23 mouse cellular contexts compared by ENCODE assay signal in genomic region chr7:16451656-16452055, GRCm38 (mm10). TPM values are rescaled to one million over a fixed set of nuclear protein-coding genes. Genes with fewer than 3 reads are reported as not detected.
DNase-seq lines count a peak whose midpoint lies in the region; ATAC-seq and TF ChIP-seq lines count a peak whose summit lies in the region.
"Had no signal": no experiment of that assay in that cellular context is flagged by ENCODE, and none has a peak within 500 bp of the region (broad histone marks: within the 10 kb centered on the region; RNA-seq: fewer than 3 reads in every experiment).

No protein-coding gene starts in this region.

- TF ChIP-seq CTCF in heart, adult 2 months (IDR thresholded peaks at IDR 0.05): no peak
- TF ChIP-seq CTCF in MEL (IDR thresholded peaks at IDR 0.05 in 2 of 3, conservative IDR thresholded peaks at IDR 0.05 in 1 of 3; ENCODE audit: control insufficient read depth in 1 of 3, insufficient read depth in 1 of 3, low read depth in 2 of 3, low read length in 3 of 3, poor library complexity in 1 of 3, severe bottlenecking in 1 of 3): no peak

- TF ChIP-seq RAD21 in MEL (IDR thresholded peaks at IDR 0.05; ENCODE audit: low read depth, low read length): no peak

- H3K4me2 ChIP-seq in liver, embryonic 12.5 days: peak overlapping the region; percentile 98
- H3K4me2 ChIP-seq in liver, embryonic 11.5 days: no peak overlapping the region; the same call in 1 of the 2 replicates
- peak overlapping the region; percentile 92 for H3K4me2 ChIP-seq in myocyte (ENCODE audit: low read depth)
- H3K4me2 ChIP-seq in intestine, embryonic 16.5 days (ENCODE audit: low read depth, low read length): no peak overlapping the region

- no peak for ATAC-seq in liver, embryonic 12.5 days
- no peak for ATAC-seq in liver, embryonic 11.5 days (replicated peaks; ENCODE audit: low FRiP score)
- no peak for ATAC-seq in intestine, embryonic 16.5 days
- ATAC-seq: intestine, embryonic 15.5 days had no signal

- H3ac ChIP-seq in myocyte (ENCODE audit: control insufficient read depth, insufficient read length): no peak overlapping the region

- no peak overlapping the region for H3K9ac ChIP-seq in heart, adult 2 months (ENCODE audit: low read depth, low read length)
- no peak overlapping the region; the same call in 1 of the 2 replicates for H3K9ac ChIP-seq in liver, embryonic 12.5 days
- H3K9ac ChIP-seq in liver, embryonic 11.5 days (ENCODE audit: low read depth, low read length): no peak overlapping the region
- H3K9ac ChIP-seq in MEL (ENCODE audit: control insufficient read depth, low read depth, low read length, poor library complexity, severe bottlenecking): peak overlapping the region; percentile 50
- no peak overlapping the region for H3K9ac ChIP-seq in intestine, embryonic 16.5 days (ENCODE audit: low read depth, low read length)
- H3K9ac ChIP-seq: forebrain, embryonic 12.5 days; hindbrain, embryonic 15.5 days; intestine, embryonic 15.5 days; kidney, embryonic 15.5 days; midbrain, embryonic 12.5 days; neural tube, embryonic 12.5 days had no signal

- intact Hi-C loops in heart, adult 2 months (cut with DNase I): loop anchor here (2.0 to 10.0 kb wide), 2 partner anchors 53 to 137 kb away; no protein-coding TSS in a partner anchor

- no peaks in the 10 kb centered on the region for H3K36me3 ChIP-seq in heart, adult 2 months (ENCODE audit: control insufficient read depth, insufficient read depth, low read length)
- H3K36me3 ChIP-seq in liver, embryonic 12.5 days: peaks cover 22% of the 10 kb centered on the region
- 0 out of 2 replicates have a peak, but pooled peaks cover 3% of the 10 kb centered on the region for H3K36me3 ChIP-seq in liver, embryonic 11.5 days (ENCODE audit: control insufficient read depth, insufficient read depth, low read length)
- H3K36me3 ChIP-seq in MEL (ENCODE audit: control insufficient read depth in 1 of 2, insufficient read depth in 2 of 2, low read length in 2 of 2): peaks cover 0 to 5% of the 10 kb centered on the region in 2 experiments; a peak in 2 of 4 replicates
- H3K36me3 ChIP-seq in myocyte (ENCODE audit: control insufficient read depth, insufficient read depth): no peaks in the 10 kb centered on the region
- 0 out of 2 replicates have a peak, but pooled peaks cover 3% of the 10 kb centered on the region for H3K36me3 ChIP-seq in intestine, embryonic 16.5 days (ENCODE audit: control insufficient read depth, insufficient read depth, low read length)
- H3K36me3 ChIP-seq: kidney, embryonic 15.5 days had no signal

- H3K4me3 ChIP-seq in heart, adult 2 months: no peak overlapping the region
- H3K4me3 ChIP-seq in liver, embryonic 12.5 days: no peak overlapping the region
- H3K4me3 ChIP-seq in liver, embryonic 11.5 days (ENCODE audit: low read depth, low read length): no peak overlapping the region
- H3K4me3 ChIP-seq in MEL (ENCODE audit: control insufficient read depth in 1 of 2, insufficient read depth in 1 of 2, low read depth in 2 of 2, low read length in 2 of 2) (peak overlapping the region; percentile 39 to 50), myocyte (peak overlapping the region; percentile 43)
- no peak overlapping the region for H3K4me3 ChIP-seq in intestine, embryonic 16.5 days (ENCODE audit: low read length)
- H3K4me3 ChIP-seq: intestine, embryonic 15.5 days had no signal

- no peaks in the 10 kb centered on the region for H3K9me3 ChIP-seq in liver, embryonic 12.5 days (replicated peaks)
- no peaks in the 10 kb centered on the region for H3K9me3 ChIP-seq in liver, embryonic 11.5 days (ENCODE audit: control insufficient read depth, low read length)
- no peaks in the 10 kb centered on the region for H3K9me3 ChIP-seq in MEL (replicated peaks; ENCODE audit: insufficient read depth, low read length)
- H3K9me3 ChIP-seq in intestine, embryonic 16.5 days (ENCODE audit: control insufficient read depth, low read length): no peaks in the 10 kb centered on the region
- H3K9me3 ChIP-seq: forebrain, embryonic 12.5 days; hindbrain, embryonic 15.5 days; intestine, embryonic 15.5 days; kidney, embryonic 15.5 days; midbrain, embryonic 12.5 days; neural tube, embryonic 12.5 days had no signal

- WGBS in heart, adult 2 months: 60% methylated on average over 6 of the region's 6 CpGs
- 68% methylated on average over 6 of the region's 6 CpGs for WGBS in liver, embryonic 12.5 days (ENCODE audit: insufficient replicate concordance)
- 78% methylated on average over 6 of the region's 6 CpGs for whole genome bisulfite sequencing in liver, embryonic 11.5 days
- 78% methylated on average over 6 of the region's 6 CpGs for WGBS in intestine, embryonic 16.5 days

- no peak for TF ChIP-seq POLR2A in heart, adult 2 months (IDR thresholded peaks at IDR 0.05; ENCODE audit: insufficient read depth, low read depth, low read length)
- no peak for TF ChIP-seq POLR2A in MEL (IDR thresholded peaks at IDR 0.05; ENCODE audit: control insufficient read depth in 1 of 2, insufficient read depth in 1 of 2, low read depth in 1 of 2, low read length in 2 of 2, poor library complexity in 1 of 2)
- no peak for TF ChIP-seq POLR2A in myocyte (IDR thresholded peaks at IDR 0.05; ENCODE audit: insufficient read length, low read depth)

- no peaks in the 10 kb centered on the region for H3K27me3 ChIP-seq in heart, adult 2 months (ENCODE audit: control insufficient read depth, insufficient read depth, low read length)
- H3K27me3 ChIP-seq in liver, embryonic 12.5 days (replicated peaks): 0 out of 2 replicates have a peak, but pooled peaks cover 3% of the 10 kb centered on the region
- H3K27me3 ChIP-seq in liver, embryonic 11.5 days (replicated peaks; ENCODE audit: control insufficient read depth, insufficient read depth, low read length): no peaks in the 10 kb centered on the region
- H3K27me3 ChIP-seq in MEL (ENCODE audit: control insufficient read depth in 1 of 2, insufficient read depth in 2 of 2, low read length in 2 of 2) (no peaks in the 10 kb centered on the region), myocyte (ENCODE audit: control insufficient read depth, insufficient read depth, insufficient read length) (no peaks in the 10 kb centered on the region)
- H3K27me3 ChIP-seq in intestine, embryonic 16.5 days (replicated peaks; ENCODE audit: control insufficient read depth, insufficient read depth, low read length): no peaks in the 10 kb centered on the region
- H3K27me3 ChIP-seq: hindbrain, embryonic 15.5 days; intestine, embryonic 15.5 days; kidney, embryonic 15.5 days; neural tube, embryonic 12.5 days had no signal

- no peak for TF ChIP-seq EP300 in heart, adult 2 months (IDR thresholded peaks at IDR 0.05; ENCODE audit: insufficient read depth, low read depth, low read length)
- TF ChIP-seq EP300 in MEL (IDR thresholded peaks at IDR 0.05; ENCODE audit: low read depth in 1 of 2, low read length in 2 of 2): no peak

- H3K79me2 ChIP-seq in heart, adult 2 months (replicated peaks; ENCODE audit: control insufficient read depth, insufficient read depth, low read length): no peaks in the 10 kb centered on the region
- H3K79me2 ChIP-seq in MEL (ENCODE audit: control insufficient read depth, insufficient read depth, low read length, poor library complexity) (no peaks in the 10 kb centered on the region; the same call in none of the 2 replicates), myocyte (ENCODE audit: control insufficient read depth, insufficient read depth) (no peaks in the 10 kb centered on the region)

- no peak for DNase-seq in heart, adult 2 months
- no peak for DNase-seq in heart, adult 11 months
- no peak for DNase-seq in liver, embryonic 11.5 days (ENCODE audit: low spot score)
- peak; percentile 48 for DNase-seq in MEL (ENCODE audit: low read depth, low spot score)
- DNase-seq: cerebellum, adult 8-10 months; gastrocnemius, postnatal 14 days; kidney, postnatal 4 days; lung, postnatal 10 days; right cerebral cortex, adult 18-20 months had no signal

- H3K4me1 ChIP-seq in heart, adult 2 months (ENCODE audit: control insufficient read depth, insufficient read depth, low read length): peaks cover 2% of the 10 kb centered on the region
- peaks cover 24% of the 10 kb centered on the region for H3K4me1 ChIP-seq in liver, embryonic 12.5 days
- peaks cover 12% of the 10 kb centered on the region for H3K4me1 ChIP-seq in liver, embryonic 11.5 days (replicated peaks; ENCODE audit: control insufficient read depth, insufficient read depth, low read length)
- peaks cover 1 to 13% of the 10 kb centered on the region in 2 experiments; a peak in 3 of 4 replicates for H3K4me1 ChIP-seq in MEL (ENCODE audit: control insufficient read depth in 1 of 2, insufficient read depth in 2 of 2, low read length in 2 of 2)
- peaks cover 9% of the 10 kb centered on the region for H3K4me1 ChIP-seq in intestine, embryonic 16.5 days (ENCODE audit: control insufficient read depth, insufficient read depth, low read length)

- H3K27ac ChIP-seq in heart, adult 2 months: peak overlapping the region; percentile 39; the same call in 1 of the 2 replicates
- peak overlapping the region; percentile 23; the same call in 1 of the 2 replicates for H3K27ac ChIP-seq in liver, embryonic 12.5 days
- H3K27ac ChIP-seq in liver, embryonic 11.5 days (ENCODE audit: low read depth, low read length): no peak overlapping the region
- H3K27ac ChIP-seq in MEL (ENCODE audit: control insufficient read depth, low read depth, low read length): peak overlapping the region; percentile 61
- H3K27ac ChIP-seq in intestine, embryonic 16.5 days (ENCODE audit: low read length): no peak overlapping the region
- H3K27ac ChIP-seq: forebrain, embryonic 12.5 days; hindbrain, embryonic 15.5 days; intestine, embryonic 15.5 days; kidney, embryonic 15.5 days; midbrain, embryonic 12.5 days; neural tube, embryonic 12.5 days had no signal

RNA-seq across cellular contexts. Expression of gene Tmem160, which starts 0.9 kb away (rescaled TPM):
- total RNA-seq in heart, adult 2 months (2021): 10 to 100 TPM; 82.9 to 88.2 TPM
- 109 and 140 TPM in 2 replicates for polyA plus RNA-seq in heart, adult 2 months (2012; rRNA removed)
- polyA plus RNA-seq in liver, embryonic 12.5 days (2016; fragmentation: Nextera tagmentation; extraction: Ambion mirVana): 43.9 and 48.0 TPM in 2 replicates
- polyA plus RNA-seq in liver, embryonic 11.5 days (2014; fragmentation: Nextera tagmentation; extraction: Ambion mirVana): 54.4 and 54.5 TPM in 2 replicates
- 90.1 and 90.8 TPM in 2 replicates for total RNA-seq in MEL (2012; rRNA removed)
- polyA plus RNA-seq in MEL (2012; ENCODE audit: insufficient read depth in 1 of 2, insufficient read length in 2 of 2, low read depth in 1 of 2, low replicate concordance in 2 of 2, missing spikeins in 1 of 2) (10 to 100 TPM in 1 of 2 experiments, not detected in 1; 73.3 TPM), myocyte (2012; fragmentation: generic; extraction: Trizol) (131 TPM)
- 52.4 and 62.8 TPM in 2 replicates for polyA plus RNA-seq in intestine, embryonic 16.5 days (2015; fragmentation: Nextera tagmentation; extraction: Ambion mirVana)

RNA-seq across cellular contexts. Expression of gene Npas1, which starts 25.9 kb away (rescaled TPM):
- not detected for total RNA-seq in heart, adult 2 months (2021)
- polyA plus RNA-seq in heart, adult 2 months (2012; rRNA removed): not detected in 2 replicates
- 0.33 and 0.36 TPM in 2 replicates for polyA plus RNA-seq in liver, embryonic 12.5 days (2016; fragmentation: Nextera tagmentation; extraction: Ambion mirVana)
- 0.18 and 0.22 TPM in 2 replicates for polyA plus RNA-seq in liver, embryonic 11.5 days (2014; fragmentation: Nextera tagmentation; extraction: Ambion mirVana)
- 0.08 and 0.16 TPM in 2 replicates for total RNA-seq in MEL (2012; rRNA removed)
- 1 to 10 TPM in 1 of 2 experiments, not detected in 1; 1.3 TPM for polyA plus RNA-seq in MEL (2012; ENCODE audit: insufficient read depth in 1 of 2, insufficient read length in 2 of 2, low read depth in 1 of 2, low replicate concordance in 2 of 2, missing spikeins in 1 of 2)
- polyA plus RNA-seq in myocyte (2012; fragmentation: generic; extraction: Trizol): 0.18 TPM
- polyA plus RNA-seq in intestine, embryonic 16.5 days (2015; fragmentation: Nextera tagmentation; extraction: Ambion mirVana): 0.13 and 0.27 TPM in 2 replicates
- total RNA-seq: common myeloid progenitor, adult 5-6 weeks; gastrocnemius, postnatal 14 days; megakaryocyte progenitor cell, adult 5-6 weeks; monocyte, adult 5-6 weeks had no signal
- polyA plus RNA-seq: CD4-positive, CD25-positive, alpha-beta regulatory T cell, adult 4 months; limb, embryonic 11.5 days had no signal

RNA-seq across cellular contexts. Expression of gene Zc3h4, which starts 50.9 kb away (rescaled TPM):
- total RNA-seq in heart, adult 2 months (2021): 10 to 100 TPM; 27.7 to 32.4 TPM
- 17.7 and 17.8 TPM in 2 replicates for polyA plus RNA-seq in heart, adult 2 months (2012; rRNA removed)
- 14.5 and 17.6 TPM in 2 replicates for polyA plus RNA-seq in liver, embryonic 12.5 days (2016; fragmentation: Nextera tagmentation; extraction: Ambion mirVana)
- 14.1 and 18.6 TPM in 2 replicates for polyA plus RNA-seq in liver, embryonic 11.5 days (2014; fragmentation: Nextera tagmentation; extraction: Ambion mirVana)
- total RNA-seq in MEL (2012; rRNA removed): 32.2 and 32.9 TPM in 2 replicates
- polyA plus RNA-seq in MEL (2012; ENCODE audit: insufficient read depth in 1 of 2, insufficient read length in 2 of 2, low read depth in 1 of 2, low replicate concordance in 2 of 2, missing spikeins in 1 of 2) (10 to 100 TPM; 59.4 to 71.8 TPM), myocyte (2012; fragmentation: generic; extraction: Trizol) (24.8 TPM)
- 9.6 and 11.1 TPM in 2 replicates for polyA plus RNA-seq in intestine, embryonic 16.5 days (2015; fragmentation: Nextera tagmentation; extraction: Ambion mirVana)

Comparison
In these comparisons a context has a peak if more than half of its experiments do, and no peak if none do; other contexts are left out.
1. H3K27ac ChIP-seq: peak in heart, adult 2 months (single experiment), liver, embryonic 12.5 days (single experiment) and MEL (single experiment); none in liver, embryonic 11.5 days (single experiment) and intestine, embryonic 16.5 days (single experiment).
2. H3K4me2 ChIP-seq: peak in liver, embryonic 12.5 days (single experiment) and myocyte (single experiment); none in liver, embryonic 11.5 days (single experiment) and intestine, embryonic 16.5 days (single experiment).
3. H3K4me3 ChIP-seq: peak in MEL (2 of 2) and myocyte (single experiment); none in heart, adult 2 months (single experiment), liver, embryonic 12.5 days (single experiment), liver, embryonic 11.5 days (single experiment) and intestine, embryonic 16.5 days (single experiment).